Mouse (Mus musculus): ENCODE results near the gene Rab13. TPM values are rescaled to one million over a fixed set of nuclear protein-coding genes. Genes with fewer than 3 reads are reported as not detected.
A peak's percentile ranks its signal among the peaks of the same experiment; 100 is the strongest.

Rab13 gene
- polyA plus RNA-seq, 1 experiment from 2014 or later: 23.1 TPM

- TF ChIP-seq CTCF (IDR thresholded peaks at IDR 0.05; ENCODE audit: low read depth): no peak
- peak overlapping the region; percentile 65 for H3K4me2 ChIP-seq (replicated peaks; ENCODE audit: low read depth)
- ATAC-seq: no peak
- peaks cover 31% of the 10 kb centered on the region for H3K36me3 ChIP-seq (ENCODE audit: control insufficient read depth, insufficient read depth)
- H3K4me1 ChIP-seq (replicated peaks; ENCODE audit: control insufficient read depth, insufficient read depth, low read length): 0 out of 2 replicates have a peak, but pooled peaks cover 7% of the 10 kb centered on the region
- no peak overlapping the region for H3K9ac ChIP-seq (ENCODE audit: low read depth, low read length)
- H3K27me3 ChIP-seq (replicated peaks; ENCODE audit: control insufficient read depth, insufficient read depth, low read length): no peaks in the 10 kb centered on the region
- no peak overlapping the region for H3K27ac ChIP-seq (ENCODE audit: low read depth, low read length)
- peak overlapping the region; percentile 69 for H3K4me3 ChIP-seq (ENCODE audit: low read depth, low read length)
- no peaks in the 10 kb centered on the region for H3K9me3 ChIP-seq (ENCODE audit: control insufficient read depth)
- WGBS: 49% methylated on average over 13 of the region's 13 CpGs
Measured at GRCm38 (mm10) chr3:90211475-90212398, 1.8 kb upstream of the Rab13 start.

GRCm38 (mm10) chr3:90212723-90213122, 772 bp upstream of the Rab13 start:
- no peaks in the 10 kb centered on the region for H3K27me3 ChIP-seq (replicated peaks; ENCODE audit: control insufficient read depth, insufficient read depth, low read length)
- no peak overlapping the region; the same call in 1 of the 2 replicates for H3K27ac ChIP-seq (ENCODE audit: low read depth, low read length)
- H3K9ac ChIP-seq (ENCODE audit: low read depth, low read length): peak overlapping the region; percentile 84
- 0 out of 2 replicates have a peak, but pooled peaks cover 7% of the 10 kb centered on the region for H3K4me1 ChIP-seq (replicated peaks; ENCODE audit: control insufficient read depth, insufficient read depth, low read length)
- peak overlapping the region; percentile 69 for H3K4me3 ChIP-seq (ENCODE audit: low read depth, low read length)
- peak overlapping the region; percentile 65 for H3K4me2 ChIP-seq (replicated peaks; ENCODE audit: low read depth)
- no peak for TF ChIP-seq CTCF (IDR thresholded peaks at IDR 0.05; ENCODE audit: low read depth)
- no peaks in the 10 kb centered on the region for H3K9me3 ChIP-seq (ENCODE audit: control insufficient read depth)
- 5% methylated on average over 5 of the region's 5 CpGs for WGBS
- ATAC-seq: no peak
- peaks cover 28% of the 10 kb centered on the region for H3K36me3 ChIP-seq (ENCODE audit: control insufficient read depth, insufficient read depth)

DNA sequence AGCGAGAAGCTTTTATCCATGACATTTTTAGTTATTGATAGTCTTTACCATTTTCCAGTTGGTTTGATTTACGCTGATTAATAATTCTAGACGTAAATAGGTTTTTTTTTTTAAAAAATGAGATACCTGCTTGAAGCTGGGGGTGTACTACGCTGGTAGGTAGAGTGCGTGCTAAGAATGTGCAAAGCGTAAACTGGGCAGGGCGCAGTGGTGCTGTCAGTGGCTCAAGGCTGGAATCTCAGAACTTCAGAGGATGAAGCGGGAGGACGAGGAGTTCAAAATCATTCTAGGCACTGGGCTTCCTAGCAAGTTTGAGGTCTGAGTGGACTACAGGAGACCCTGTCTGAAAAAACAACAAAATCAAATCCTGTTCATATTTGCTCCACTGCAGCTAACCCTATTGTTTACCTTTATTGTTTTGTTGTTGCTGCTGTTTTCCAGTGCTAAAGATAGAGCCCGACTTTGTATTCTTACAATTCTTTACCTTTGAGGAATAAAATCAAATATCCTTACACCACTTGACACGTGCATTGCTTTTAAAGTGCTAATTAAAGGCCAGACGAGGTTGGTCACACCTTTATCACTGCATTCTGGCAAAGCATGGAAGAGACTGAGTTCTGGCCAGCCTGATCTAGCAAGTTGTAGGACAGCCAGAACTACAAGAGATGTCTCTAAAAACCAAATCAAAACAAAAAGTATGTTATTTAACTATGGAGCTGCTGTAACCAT, 625 bp downstream of the Rab13 start:
- H3K9me3 ChIP-seq (ENCODE audit: control insufficient read depth): no peaks in the 10 kb centered on the region
- H3K4me2 ChIP-seq (replicated peaks; ENCODE audit: low read depth): peak overlapping the region; percentile 65
- H3K9ac ChIP-seq (ENCODE audit: low read depth, low read length): peak overlapping the region; percentile 84; the same call in 1 of the 2 replicates
- H3K27me3 ChIP-seq (replicated peaks; ENCODE audit: control insufficient read depth, insufficient read depth, low read length): no peaks in the 10 kb centered on the region
- ATAC-seq: 0 out of 2 replicates have a peak, but pooled peaks have one; percentile 26
- no peak for TF ChIP-seq CTCF (IDR thresholded peaks at IDR 0.05; ENCODE audit: low read depth)
- 0 out of 2 replicates have a peak, but pooled peaks cover 7% of the 10 kb centered on the region for H3K4me1 ChIP-seq (replicated peaks; ENCODE audit: control insufficient read depth, insufficient read depth, low read length)
- H3K36me3 ChIP-seq (ENCODE audit: control insufficient read depth, insufficient read depth): peaks cover 18% of the 10 kb centered on the region
- peak overlapping the region; percentile 69 for H3K4me3 ChIP-seq (ENCODE audit: low read depth, low read length)
- no peak overlapping the region for H3K27ac ChIP-seq (ENCODE audit: low read depth, low read length)
- 12% methylated on average over 12 of the region's 12 CpGs for WGBS

GRCm38 (mm10) chr3:90215825-90216380, 2.4 kb downstream of the Rab13 start:
- Histone ChIP-seq H3K4me1 (replicated peaks; ENCODE audit: control insufficient read depth, insufficient read depth, low read length) (0 out of 2 replicates have a peak, but pooled peaks cover 7% of the 10 kb centered on the region), H3K9me3 (ENCODE audit: control insufficient read depth) (no peaks in the 10 kb centered on the region), H3K4me3 (ENCODE audit: low read depth, low read length) (no peak overlapping the region), H3K9ac (ENCODE audit: low read depth, low read length) (no peak overlapping the region), H3K27me3 (replicated peaks; ENCODE audit: control insufficient read depth, insufficient read depth, low read length) (no peaks in the 10 kb centered on the region), H3K4me2 (replicated peaks; ENCODE audit: low read depth) (no peak overlapping the region), H3K27ac (ENCODE audit: low read depth, low read length) (no peak overlapping the region), H3K36me3 (ENCODE audit: control insufficient read depth, insufficient read depth) (peaks cover 14% of the 10 kb centered on the region)
- peak; percentile 53 for TF ChIP-seq CTCF (IDR thresholded peaks at IDR 0.05; ENCODE audit: low read depth)
- WGBS: 47% methylated on average over 1 of the region's 1 CpGs
- ATAC-seq: no peak

DNA sequence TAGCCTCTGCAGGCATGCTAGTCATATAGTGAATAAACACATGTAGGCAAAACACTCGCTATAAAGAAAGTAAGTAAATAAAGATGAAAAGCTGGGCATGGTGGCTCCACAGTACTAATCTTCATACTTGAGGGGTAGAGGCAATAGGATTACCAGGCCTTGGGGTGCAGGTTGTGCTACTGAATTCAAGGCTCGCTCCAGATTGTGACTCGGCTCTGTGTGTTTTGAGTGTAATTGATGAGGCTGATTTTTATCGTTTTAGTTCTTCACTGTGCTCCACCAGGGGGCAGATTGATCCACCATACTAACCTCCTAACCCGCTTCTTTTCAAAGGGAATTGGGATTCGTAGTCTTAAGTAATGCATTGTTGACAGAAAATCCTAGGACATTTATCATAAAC, 6.6 kb downstream of the Rab13 start:
- Histone ChIP-seq H3K4me1 (replicated peaks; ENCODE audit: control insufficient read depth, insufficient read depth, low read length) (no peaks in the 10 kb centered on the region), H3K4me3 (ENCODE audit: low read depth, low read length) (peak overlapping the region; percentile 49), H3K9ac (ENCODE audit: low read depth, low read length) (peak overlapping the region; percentile 70; the same call in 1 of the 2 replicates), H3K27me3 (replicated peaks; ENCODE audit: control insufficient read depth, insufficient read depth, low read length) (no peaks in the 10 kb centered on the region), H3K9me3 (ENCODE audit: control insufficient read depth) (no peaks in the 10 kb centered on the region), H3K4me2 (replicated peaks; ENCODE audit: low read depth) (peak overlapping the region; percentile 75), H3K27ac (ENCODE audit: low read depth, low read length) (peak overlapping the region; percentile 65), H3K36me3 (ENCODE audit: control insufficient read depth, insufficient read depth) (peaks cover 5% of the 10 kb centered on the region; the same call in 1 of the 2 replicates)
- WGBS: 8% methylated on average over 6 of the region's 6 CpGs
- peak; percentile 86 for TF ChIP-seq CTCF (IDR thresholded peaks at IDR 0.05; ENCODE audit: low read depth)
- peak; percentile 44; the same call in 1 of the 2 replicates for ATAC-seq
